Mouse (Mus musculus): ENCODE data around the gene Tmc6.

Tmc6 gene

DNA sequence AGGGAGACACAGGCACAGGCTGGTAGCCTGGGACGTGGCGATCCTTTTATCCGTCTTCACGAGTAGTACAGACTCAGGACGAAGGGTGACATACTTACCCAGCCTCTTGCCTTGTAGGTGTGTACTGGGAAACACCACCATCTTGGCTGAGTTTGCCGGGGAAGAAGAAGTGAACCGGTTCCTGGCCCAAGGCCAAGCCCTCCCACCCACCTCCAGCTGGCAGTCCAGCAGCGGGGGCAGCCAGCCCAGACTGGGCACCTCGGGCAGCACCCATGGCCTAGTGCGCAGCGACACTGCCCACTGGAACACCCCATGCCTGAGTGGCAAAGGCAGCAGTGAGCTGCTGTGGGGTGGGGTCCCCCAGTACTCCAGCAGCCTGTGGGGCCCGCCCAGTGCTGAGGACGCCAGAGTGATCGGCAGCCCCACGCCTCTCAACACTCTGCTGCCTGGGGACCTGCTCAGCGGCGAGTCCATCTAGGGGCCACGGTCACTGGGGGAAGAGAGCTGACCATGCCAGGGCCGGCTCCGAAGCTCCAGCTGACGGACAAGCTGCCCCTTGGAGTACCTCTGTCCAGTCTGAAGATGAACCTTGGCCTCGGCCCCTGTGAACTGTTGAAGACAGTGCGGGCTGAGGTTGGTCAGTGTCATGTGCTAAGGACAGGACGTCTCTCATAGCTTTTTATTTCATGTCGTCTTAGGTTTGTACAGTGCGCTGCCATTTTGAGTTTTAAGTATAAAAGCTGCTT, 21.5 kb downstream of the Tmc6 start:
- no peak for DNase-seq (ENCODE audit: extremely low read depth, low read depth, low spot score)

DNA sequence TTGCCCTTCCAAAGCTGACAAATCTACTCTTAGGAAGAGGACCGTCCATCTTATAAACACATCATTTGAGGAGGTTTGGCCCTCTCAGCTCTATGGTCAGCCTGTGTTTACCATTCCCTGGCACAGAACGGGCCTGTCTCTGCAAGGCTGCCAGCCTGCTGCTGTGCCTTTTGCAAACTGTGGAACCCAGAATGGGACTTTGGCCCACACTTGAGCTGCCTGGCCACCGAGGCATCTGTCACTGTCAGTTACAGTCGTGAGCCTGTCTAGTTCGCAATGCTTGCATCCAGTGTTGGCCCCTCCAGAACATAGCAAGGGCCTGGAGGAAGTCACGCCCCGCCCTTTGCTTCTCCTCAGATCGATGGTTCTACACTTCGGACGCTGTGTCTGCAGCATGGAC, 22.7 kb downstream of the Tmc6 start:
- no peak for DNase-seq (ENCODE audit: extremely low read depth, low read depth, low spot score)

DNA sequence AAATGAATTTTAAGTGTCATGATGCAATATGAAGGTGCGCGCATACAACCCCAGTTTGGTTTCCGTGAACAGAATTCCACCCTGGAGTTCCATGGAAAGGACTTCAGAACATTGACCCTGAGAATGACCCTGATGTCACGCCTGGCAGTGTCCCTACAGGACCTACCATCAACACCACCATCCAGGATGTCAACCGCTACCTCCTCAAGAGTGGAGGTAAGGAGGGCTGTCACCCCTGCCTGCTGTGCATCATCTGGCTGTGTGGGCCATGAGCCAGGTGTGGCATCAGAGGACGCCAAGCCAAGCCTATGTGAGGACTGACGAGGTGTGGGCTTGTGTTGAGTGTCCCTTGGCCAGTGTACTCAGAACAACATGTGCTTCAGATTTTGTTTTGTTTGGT, 26.1 kb downstream of the Tmc6 start:
- DNase-seq (ENCODE audit: extremely low read depth, low read depth, low spot score), result no peak

- no peak for DNase-seq (ENCODE audit: extremely low read depth, low read depth, low spot score)
Measured at GRCm38 (mm10) chr11:117751544-117751943, 30.5 kb downstream of the Tmc6 start.

DNA sequence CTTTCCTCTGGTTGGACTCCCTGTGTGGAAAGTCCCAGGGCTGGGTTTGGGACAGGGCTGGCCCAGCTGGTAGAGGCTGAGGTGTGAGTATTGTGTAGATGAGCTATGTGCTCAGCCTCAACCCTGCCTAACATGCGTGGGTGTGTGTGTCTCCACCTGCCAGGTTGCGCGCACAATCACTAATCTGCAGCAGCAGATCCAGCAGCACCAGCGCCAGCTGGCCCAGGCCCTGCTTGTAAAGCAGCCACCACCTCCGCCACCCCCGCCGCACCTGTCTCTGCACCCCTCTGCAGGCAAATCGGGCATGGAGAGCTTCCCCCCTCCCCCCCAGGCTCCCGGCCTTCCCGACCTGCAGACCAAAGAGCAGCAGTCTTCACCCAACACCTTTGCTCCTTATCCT, 32.6 kb downstream of the Tmc6 start:
- DNase-seq (ENCODE audit: extremely low read depth, low read depth, low spot score), result no peak

GRCm38 (mm10) chr11:117748628-117749027, 33.4 kb downstream of the Tmc6 start:
- no peak for DNase-seq (ENCODE audit: extremely low read depth, low read depth, low spot score)

- no peak for DNase-seq (ENCODE audit: extremely low read depth, low read depth, low spot score)
Measured at GRCm38 (mm10) chr11:117743454-117744030, 38.5 kb downstream of the Tmc6 start.

DNA sequence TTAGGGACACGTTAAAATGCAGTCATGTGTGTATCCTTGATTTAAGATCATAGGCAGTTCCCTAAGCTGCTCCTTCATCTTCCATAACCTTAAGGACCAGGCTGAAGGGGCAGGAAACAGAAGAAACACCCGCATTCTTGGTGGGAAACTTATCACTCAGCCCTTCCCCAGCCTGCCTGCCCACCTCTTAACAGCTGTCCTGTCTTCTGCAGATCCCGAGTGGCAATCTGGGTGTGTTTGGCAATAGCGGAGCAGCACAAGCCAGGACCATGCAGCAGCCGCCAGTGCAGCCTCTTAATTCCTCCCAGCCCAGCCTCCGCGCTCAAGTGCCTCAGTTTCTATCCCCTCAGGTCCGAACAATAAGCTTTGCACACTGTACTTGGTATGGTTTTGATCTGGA, 39.3 kb downstream of the Tmc6 start:
- no peak for DNase-seq (ENCODE audit: extremely low read depth, low read depth, low spot score)

DNA sequence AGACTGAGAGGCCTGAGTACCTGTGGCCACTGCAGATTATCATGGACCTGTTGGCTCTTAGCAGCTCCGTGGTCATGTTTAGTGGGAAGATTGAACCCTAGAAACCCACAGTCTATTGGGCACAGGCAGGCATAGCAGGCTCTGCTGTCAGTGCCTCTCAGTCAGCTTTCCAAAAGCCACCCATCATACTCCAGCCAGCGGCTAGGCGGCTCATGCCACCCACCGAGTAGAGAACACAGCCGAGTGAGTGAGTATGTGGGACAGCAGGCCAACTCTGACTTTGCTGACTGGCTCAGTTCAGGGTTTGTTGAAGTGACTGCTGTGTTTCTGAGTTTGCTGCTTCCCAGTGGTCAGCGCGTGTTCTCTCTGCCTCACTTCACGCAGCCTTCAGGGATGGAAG, 39.8 kb downstream of the Tmc6 start:
- DNase-seq (ENCODE audit: extremely low read depth, low read depth, low spot score), result no peak

- DNase-seq (ENCODE audit: extremely low read depth, low read depth, low spot score), result no peak
Measured at GRCm38 (mm10) chr11:117741128-117741527, 40.9 kb downstream of the Tmc6 start.

DNA sequence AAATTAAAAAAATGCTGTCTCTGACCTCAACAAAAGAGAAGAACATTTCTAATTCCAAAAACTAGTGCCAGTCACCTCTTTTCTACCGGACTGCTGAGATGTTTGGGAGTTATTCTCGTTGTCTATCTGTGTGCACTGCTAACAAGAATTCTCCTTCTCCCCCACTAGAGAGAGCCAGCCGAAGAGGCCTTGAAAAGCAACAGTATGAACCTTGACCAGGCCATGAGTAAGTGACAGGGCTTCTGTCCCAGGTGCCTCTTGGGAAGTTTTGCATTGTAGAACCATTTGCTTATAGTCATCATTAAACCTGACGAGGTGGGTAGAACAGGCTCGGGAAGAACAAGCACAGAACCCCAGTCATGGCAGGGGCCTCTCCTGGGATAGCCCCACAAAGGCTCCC, 43.9 kb downstream of the Tmc6 start:
- no peak for DNase-seq (ENCODE audit: extremely low read depth, low read depth, low spot score)

DNA sequence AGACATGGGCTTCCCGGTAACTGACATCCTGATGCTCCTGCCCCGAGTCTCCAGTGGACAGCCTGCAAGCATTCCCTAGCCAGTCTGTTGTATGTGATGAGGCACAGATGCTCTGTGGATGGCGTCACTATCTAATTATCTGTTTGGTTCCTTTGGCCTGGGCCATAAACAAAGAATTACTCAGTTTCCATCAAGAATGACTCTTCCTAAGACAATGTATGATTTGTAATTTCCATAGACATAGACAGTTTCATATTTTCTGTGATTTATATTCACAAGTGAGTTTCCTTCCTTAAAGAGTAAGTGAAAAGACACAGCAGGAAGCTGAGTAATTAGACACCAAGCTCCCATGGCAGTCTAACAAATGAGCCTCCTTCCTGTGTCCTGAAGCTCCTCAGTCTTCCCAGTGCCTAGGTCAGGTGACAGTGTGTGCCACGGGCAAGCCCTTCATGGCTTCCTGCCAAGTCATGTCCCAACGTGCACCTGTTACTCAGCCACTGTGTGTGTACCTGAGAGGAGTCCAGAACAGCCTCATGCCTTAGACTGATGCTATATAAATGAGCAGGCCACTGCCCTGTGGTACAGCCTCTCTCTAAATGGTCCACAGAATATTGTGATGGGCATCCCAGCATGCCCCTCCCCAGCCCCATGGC, 45.8 kb downstream of the Tmc6 start:
- peak; percentile 69 for DNase-seq (ENCODE audit: extremely low read depth, low read depth, low spot score)

DNA sequence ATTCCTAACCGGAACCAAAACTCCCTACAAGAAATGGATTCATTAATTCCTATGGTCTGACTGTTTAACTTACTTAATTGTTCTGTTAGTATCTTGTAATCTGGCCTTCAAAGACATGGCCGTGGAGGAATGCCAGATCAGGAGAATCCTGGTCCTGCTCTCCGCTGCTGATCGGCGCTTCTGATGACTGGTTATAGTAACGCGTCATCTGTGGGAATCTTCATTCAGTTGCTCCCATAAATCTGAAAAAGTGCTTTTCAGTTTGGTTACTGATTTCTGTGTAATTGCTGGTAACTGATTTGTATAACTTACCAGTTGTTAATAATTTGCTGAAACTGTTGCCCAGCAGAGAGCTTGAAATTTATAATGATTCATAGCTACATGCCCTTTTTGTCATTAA, 50.5 kb downstream of the Tmc6 start:
- no peak for DNase-seq (ENCODE audit: extremely low read depth, low read depth, low spot score)

GRCm38 (mm10) chr11:117730490-117730838, 51.5 kb downstream of the Tmc6 start:
- DNase-seq (ENCODE audit: extremely low read depth, low read depth, low spot score), result no peak

DNA sequence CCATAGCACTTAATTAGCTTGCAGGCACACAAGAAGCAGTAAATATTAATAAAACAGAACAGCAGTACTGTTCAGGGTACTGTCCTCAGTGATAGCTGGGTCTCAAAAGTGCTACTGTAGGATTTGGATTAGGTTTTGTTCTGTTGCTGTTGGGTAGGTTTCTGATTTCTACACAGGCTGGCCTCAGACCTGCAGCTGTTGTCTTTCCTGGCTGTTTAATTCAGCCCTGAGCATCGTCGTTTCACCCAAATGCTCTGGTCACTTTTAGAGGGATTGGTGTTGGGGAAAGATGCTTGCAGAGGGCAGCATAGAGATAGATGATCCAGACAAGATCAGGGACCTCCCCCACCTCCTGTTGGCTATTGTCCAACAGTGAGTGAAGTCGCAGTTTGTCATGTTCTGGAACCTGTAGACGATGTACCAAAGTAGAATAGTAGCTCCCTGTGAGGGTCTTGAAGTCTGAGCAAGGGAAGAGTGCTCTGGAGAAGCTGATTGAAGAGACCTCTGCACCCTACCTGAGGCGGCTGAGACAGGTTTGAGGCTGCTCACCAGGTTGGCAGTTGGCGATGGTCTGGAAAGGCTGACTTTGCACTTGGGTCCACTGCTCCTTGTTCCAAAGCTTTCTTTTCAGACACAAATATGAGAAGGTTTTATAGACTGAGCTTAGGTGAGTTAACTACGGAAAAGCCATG, 52.1 kb downstream of the Tmc6 start:
- no peak for DNase-seq (ENCODE audit: extremely low read depth, low read depth, low spot score)

DNA sequence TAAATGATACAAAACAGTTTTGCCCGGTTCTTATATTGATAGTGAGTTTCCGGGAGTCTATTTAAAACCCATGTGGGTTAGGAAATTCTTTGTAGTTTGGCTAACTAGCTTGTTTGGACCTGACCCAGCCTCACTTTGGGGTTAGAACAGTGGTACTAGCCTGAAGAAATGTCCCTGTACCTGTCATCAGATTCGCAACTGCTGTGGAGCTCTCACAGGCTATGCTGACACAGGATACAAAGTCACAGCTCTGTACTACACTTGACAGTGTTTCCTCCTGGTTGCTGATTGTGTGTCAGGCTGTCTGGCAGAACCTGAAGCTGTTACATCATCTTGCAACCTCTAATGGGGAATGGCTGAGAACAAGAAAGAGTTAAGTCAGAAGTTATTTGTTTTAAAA, 52.7 kb downstream of the Tmc6 start:
- no peak for DNase-seq (ENCODE audit: extremely low read depth, low read depth, low spot score)

- no peak for DNase-seq (ENCODE audit: extremely low read depth, low read depth, low spot score)
Measured at GRCm38 (mm10) chr11:117728841-117729240, 53.2 kb downstream of the Tmc6 start.

- DNase-seq (ENCODE audit: extremely low read depth, low read depth, low spot score), result no peak
Measured at GRCm38 (mm10) chr11:117728245-117728644, 53.8 kb downstream of the Tmc6 start.

GRCm38 (mm10) chr11:117727031-117727430, 55.0 kb downstream of the Tmc6 start:
- no peak for DNase-seq (ENCODE audit: extremely low read depth, low read depth, low spot score)

- no peak for DNase-seq (ENCODE audit: extremely low read depth, low read depth, low spot score)
Measured at GRCm38 (mm10) chr11:117724604-117725301, 57.2 kb downstream of the Tmc6 start.

DNA sequence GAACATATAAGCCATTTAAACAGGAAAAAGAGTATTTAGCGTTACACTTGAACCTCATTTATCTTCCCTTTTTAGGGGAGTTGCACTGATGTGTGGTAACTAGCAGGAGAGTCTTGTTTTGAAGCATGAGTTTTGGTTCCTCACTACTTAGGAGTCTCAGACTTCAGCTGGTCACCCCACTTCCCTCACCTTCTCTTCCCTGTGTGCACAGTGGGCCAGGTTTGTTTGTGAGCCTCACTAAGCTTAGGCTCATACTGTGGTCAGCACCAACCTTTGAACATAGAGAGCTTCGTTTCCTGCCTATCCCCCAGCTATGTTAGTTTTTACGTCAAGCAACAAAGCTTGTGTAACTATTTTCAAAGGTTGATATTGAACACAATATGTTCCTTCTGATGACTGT, 63.2 kb downstream of the Tmc6 start:
- DNase-seq (ENCODE audit: extremely low read depth, low read depth, low spot score), result no peak

All from fat pad, adult 2 months (tissue).